Mouse (Mus musculus): Measurements from ENCODE around the gene Rabep1. TPM values are rescaled to one million over a fixed set of nuclear protein-coding genes. Genes with fewer than 3 reads are reported as not detected.

Rabep1 gene
- total RNA-seq, 2 experiments from 2014 or later, result 95.2 to 96.0 TPM

GRCm38 (mm10) chr11:70970560-70971540 lies 126.3 kb downstream of the Rabep1 start:
- DNase-seq (ENCODE audit: low spot score in 2 of 2), result no peak

GRCm38 (mm10) chr11:70972586-70972985 lies 128.0 kb downstream of the Rabep1 start:
- DNase-seq (ENCODE audit: low spot score in 2 of 2), result no peak

DNA sequence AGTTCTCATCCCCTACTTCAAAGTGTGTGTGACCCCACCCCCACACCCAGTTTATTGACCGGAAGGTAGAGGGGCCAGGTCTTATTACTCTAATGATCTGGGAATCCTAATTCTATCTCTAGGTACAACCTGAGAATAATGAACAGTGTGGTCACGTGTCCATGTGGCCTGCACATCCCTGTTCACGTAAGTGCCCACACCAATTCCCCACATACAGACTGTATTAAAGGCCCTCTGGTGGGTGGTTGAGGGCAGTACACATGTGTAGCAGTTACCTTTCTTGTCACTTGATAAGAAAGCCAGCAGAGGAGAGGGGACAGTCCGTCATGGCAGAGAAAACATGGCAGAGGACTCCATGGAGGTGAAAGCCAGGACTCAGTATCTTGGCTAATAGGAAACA lies 129.4 kb downstream of the Rabep1 start:
- no peak for DNase-seq (ENCODE audit: low spot score in 2 of 2)

- DNase-seq (ENCODE audit: low spot score in 2 of 2), result no peak
Observed at GRCm38 (mm10) chr11:70975193-70975592, 130.6 kb downstream of the Rabep1 start.

GRCm38 (mm10) chr11:70977293-70977692 lies 132.7 kb downstream of the Rabep1 start:
- DNase-seq (ENCODE audit: low spot score in 2 of 2), result no peak

GRCm38 (mm10) chr11:70980232-70980631 lies 135.7 kb downstream of the Rabep1 start:
- DNase-seq (ENCODE audit: low spot score in 2 of 2), result no peak

DNA sequence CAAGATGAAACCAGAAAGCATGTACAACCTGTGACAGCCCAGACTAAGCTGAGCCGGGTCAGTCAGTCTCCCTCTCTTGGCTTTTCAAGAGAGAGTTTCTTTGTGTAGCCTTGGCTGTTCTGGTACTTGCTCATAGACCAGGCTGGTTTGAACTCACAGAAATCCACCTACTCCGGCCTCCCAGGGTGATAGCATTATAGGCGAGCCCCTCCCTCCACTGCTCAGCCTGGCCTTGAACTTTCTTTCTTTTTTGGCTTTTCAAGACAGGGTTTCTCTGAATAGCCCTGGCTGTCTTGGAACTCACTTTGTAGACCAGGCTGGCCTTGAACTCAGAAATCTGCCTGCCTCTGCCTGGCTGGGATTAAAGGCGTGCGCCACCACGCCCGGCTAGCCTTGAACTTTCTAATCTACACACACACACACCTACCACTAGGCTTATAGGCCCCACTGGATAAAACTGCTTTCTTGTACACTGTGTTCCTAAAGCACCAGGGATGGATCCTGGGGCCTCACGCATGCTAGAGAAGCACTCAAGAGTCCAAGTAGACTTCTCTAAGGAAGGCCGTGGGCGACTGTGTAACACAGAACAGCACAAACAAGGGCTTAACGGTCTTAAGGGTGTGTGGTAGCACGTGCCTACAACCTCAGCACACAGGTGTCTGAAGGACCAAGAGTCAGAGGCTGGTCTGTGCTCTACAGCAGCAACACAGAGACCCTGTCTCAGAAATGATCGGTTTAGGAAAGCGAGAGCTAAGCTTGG lies 136.4 kb downstream of the Rabep1 start:
- DNase-seq (ENCODE audit: low spot score in 2 of 2), result no peak

GRCm38 (mm10) chr11:70982030-70982429 lies 137.5 kb downstream of the Rabep1 start:
- DNase-seq (ENCODE audit: low spot score in 2 of 2), result no peak

DNA sequence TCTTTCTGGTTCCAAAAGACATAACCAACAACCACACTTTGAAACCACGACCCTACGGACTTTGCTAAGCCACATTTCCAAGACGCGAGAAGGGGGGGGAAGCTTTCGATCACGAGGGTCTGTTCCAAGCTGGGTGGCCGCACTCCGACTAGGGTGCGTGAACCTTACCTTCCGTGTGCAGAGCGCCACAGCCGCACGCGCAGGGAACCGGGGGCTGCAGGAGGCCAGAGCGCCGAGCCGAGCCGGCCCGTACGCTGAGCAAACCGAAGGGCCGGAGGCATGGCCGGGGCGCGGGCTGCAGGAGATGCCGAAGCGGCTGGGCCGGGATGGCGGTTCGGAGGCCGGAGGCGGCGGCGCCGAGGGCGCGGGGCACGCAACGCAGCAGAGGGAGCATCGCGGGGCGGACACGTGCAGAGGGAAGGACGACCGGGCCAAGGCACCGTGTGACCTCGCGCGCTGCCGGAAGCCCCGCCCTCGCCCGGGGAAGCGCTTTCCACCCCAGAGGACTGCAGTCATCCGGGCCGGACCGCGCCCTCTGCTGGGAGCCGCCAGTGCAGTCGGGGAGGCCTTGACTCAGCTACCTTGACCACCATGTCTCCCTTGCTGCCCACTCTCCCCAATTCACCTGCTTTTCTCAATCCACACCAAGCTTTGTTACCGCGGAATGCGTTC lies 138.1 kb downstream of the Rabep1 start, which contains the start of gene C1qbp:
TSS of gene C1qbp (minus strand) at position 470 of the 672 bp plus-strand sequence.
- DNase-seq (ENCODE audit: low spot score in 2 of 2), result peak; percentile 89 to 95

Other genes with a start within 250 kb of the Rabep1 start
- not detected for gene 4930544D05Rik, start 228.9 kb upstream of the Rabep1 start, total RNA-seq (2021)
- under 1 TPM in 1 of 2 experiments, not detected in 1; 0.36 TPM for gene Chrne, start 225.6 kb upstream of the Rabep1 start, total RNA-seq (2021)
- 1 to 10 TPM in 1 of 2 experiments, under 1 TPM in 1; 0.28 to 1.2 TPM for gene Gp1ba, start 205.7 kb upstream of the Rabep1 start, total RNA-seq (2021)
- gene Rnf167, start 197.5 kb upstream of the Rabep1 start, total RNA-seq (2021), result 100 to 1,000 TPM; 100 to 106 TPM
- 100 to 1,000 TPM; 153 TPM for gene Slc25a11, start 197.3 kb upstream of the Rabep1 start, total RNA-seq (2021)
- 100 to 1,000 TPM; 804 to 830 TPM for gene Pfn1, start 190.1 kb upstream of the Rabep1 start, total RNA-seq (2021)
- 100 to 1,000 TPM in 1 of 2 experiments, 10 to 100 TPM in 1; 72.6 to 112 TPM for gene Eno3, start 187.6 kb upstream of the Rabep1 start, total RNA-seq (2021)
- gene Spag7, start 175.4 kb upstream of the Rabep1 start, total RNA-seq (2021), result 10 to 100 TPM; 82.0 to 87.2 TPM
- 10 to 100 TPM; 36.2 to 37.8 TPM for gene Camta2, start 156.7 kb upstream of the Rabep1 start, total RNA-seq (2021)
- gene Inca1, start 144.6 kb upstream of the Rabep1 start, total RNA-seq (2021), result 10 to 100 TPM in 1 of 2 experiments, 1 to 10 TPM in 1; 7.0 to 10.2 TPM
- 100 to 1,000 TPM; 135 to 149 TPM for gene Kif1c, start 144.2 kb upstream of the Rabep1 start, total RNA-seq (2021)
- gene Zfp3, start 80.6 kb upstream of the Rabep1 start, total RNA-seq (2021), result 10 to 100 TPM; 12.9 to 13.2 TPM
- gene Scimp, start 32.2 kb upstream of the Rabep1 start, total RNA-seq (2021), result under 1 TPM; 0.48 to 0.68 TPM
- 10 to 100 TPM; 85.5 to 86.5 TPM for gene Nup88, start 125.2 kb downstream of the Rabep1 start, total RNA-seq (2021)
- 10 to 100 TPM; 27.5 to 28.5 TPM for gene Rpain, start 125.4 kb downstream of the Rabep1 start, total RNA-seq (2021)
- 100 to 1,000 TPM; 231 to 239 TPM for gene C1qbp, start 138.2 kb downstream of the Rabep1 start, total RNA-seq (2021)
- gene Dhx33, start 159.7 kb downstream of the Rabep1 start, total RNA-seq (2021), result 10 to 100 TPM; 32.4 to 32.6 TPM
- gene Mis12, start 174.8 kb downstream of the Rabep1 start, total RNA-seq (2021), result 10 to 100 TPM; 17.9 to 22.7 TPM
- gene Derl2, start 175.1 kb downstream of the Rabep1 start, total RNA-seq (2021), result 10 to 100 TPM; 43.2 to 44.1 TPM
- gene 6330403K07Rik, start 188.7 kb downstream of the Rabep1 start, total RNA-seq (2021), result 10 to 100 TPM; 24.6 to 28.5 TPM